Mouse (Mus musculus): ENCODE data around the gene Olfr1307. TPM values are rescaled to one million over a fixed set of nuclear protein-coding genes. Genes with fewer than 3 reads are reported as not detected.

The Olfr1307 gene
- 0.01 TPM in 2 replicates for polyA plus RNA-seq (2014; fragmentation: Nextera tagmentation; extraction: Ambion mirVana)

DNA sequence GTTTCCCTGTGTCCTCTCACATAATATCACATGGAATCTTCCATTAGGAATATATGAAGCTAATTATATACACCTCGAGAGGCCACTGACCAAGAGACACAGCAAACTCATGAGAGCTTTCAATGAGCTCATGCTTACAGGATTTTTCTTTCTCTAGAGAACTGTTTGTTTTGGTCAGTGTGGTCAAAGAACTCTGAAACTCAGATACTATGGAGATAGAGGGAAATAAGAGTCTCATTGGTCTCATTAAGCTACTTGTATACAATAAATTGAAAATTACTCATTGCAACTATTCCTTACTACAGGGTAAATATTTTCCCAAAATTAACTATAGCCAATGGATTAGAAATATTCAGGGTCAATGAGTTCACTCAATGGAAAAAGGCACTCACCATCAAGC is at the start of gene Olfr1307:
Gene Olfr1307 (minus strand): TSS at position 101 of the 400 bp plus-strand sequence.
- 76% methylated on average over 1 of the region's 1 CpGs for WGBS
- no peak for DNase-seq (ENCODE audit: low spot score)
- H3K27ac ChIP-seq (ENCODE audit: low read depth, low read length), result no peak within 1 kb of the TSS
- no peak for ATAC-seq (replicated peaks; ENCODE audit: low FRiP score)
- no peaks in the 10 kb centered on the region for H3K36me3 ChIP-seq (ENCODE audit: control insufficient read depth, insufficient read depth, low read length)
- H3K9ac ChIP-seq (ENCODE audit: low read length), result no peak within 1 kb of the TSS
- H3K27me3 ChIP-seq (ENCODE audit: control insufficient read depth, insufficient read depth, low read length), result no peaks in the 10 kb centered on the region
- no peaks in the 10 kb centered on the region for H3K4me1 ChIP-seq (replicated peaks; ENCODE audit: control insufficient read depth, insufficient read depth, low read length)
- H3K4me3 ChIP-seq (ENCODE audit: low read depth, low read length), result no peak within 1 kb of the TSS
- no peaks in the 10 kb centered on the region for H3K9me3 ChIP-seq (ENCODE audit: control insufficient read depth, low read length)
- no peak within 1 kb of the TSS for H3K4me2 ChIP-seq (ENCODE audit: low read depth, low read length, severe bottlenecking)

DNA sequence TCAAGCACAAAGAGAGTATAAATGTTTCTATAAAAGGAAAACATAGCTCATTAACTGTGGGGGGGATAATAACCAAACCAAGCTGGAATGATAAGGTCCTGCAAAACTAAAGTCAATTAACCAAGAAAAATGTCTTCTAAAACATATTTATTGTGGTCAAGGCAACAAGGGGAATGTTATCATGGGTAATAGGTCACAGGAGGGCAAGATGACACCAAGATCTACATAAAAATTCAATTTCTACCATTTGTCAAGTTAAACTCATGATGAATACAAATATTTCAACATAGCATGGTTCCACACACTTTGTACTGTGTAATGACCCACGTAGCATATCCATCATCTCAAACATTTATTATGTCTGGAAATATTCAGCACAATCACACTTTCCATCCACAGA is 40.9 kb upstream of the Olfr1307 start, which contains the start of gene Olfr1309:
Gene Olfr1309 (minus strand): TSS at position 101 of the 400 bp plus-strand sequence.
- H3K27ac ChIP-seq (ENCODE audit: low read depth, low read length), result no peak within 1 kb of the TSS
- no peaks in the 10 kb centered on the region for H3K4me1 ChIP-seq (replicated peaks; ENCODE audit: control insufficient read depth, insufficient read depth, low read length)
- no peak within 1 kb of the TSS for H3K4me3 ChIP-seq (ENCODE audit: low read depth, low read length)
- H3K4me2 ChIP-seq (ENCODE audit: low read depth, low read length, severe bottlenecking), result no peak within 1 kb of the TSS
- ATAC-seq (replicated peaks; ENCODE audit: low FRiP score) (no peak), DNase-seq (ENCODE audit: low spot score) (no peak)
- 78% methylated on average over 1 of the region's 1 CpGs for WGBS
- no peak within 1 kb of the TSS for H3K9ac ChIP-seq (ENCODE audit: low read length)
- H3K9me3 ChIP-seq (ENCODE audit: control insufficient read depth, low read length), result no peaks in the 10 kb centered on the region
- H3K27me3 ChIP-seq (ENCODE audit: control insufficient read depth, insufficient read depth, low read length), result no peaks in the 10 kb centered on the region
- no peaks in the 10 kb centered on the region for H3K36me3 ChIP-seq (ENCODE audit: control insufficient read depth, insufficient read depth, low read length)

DNA sequence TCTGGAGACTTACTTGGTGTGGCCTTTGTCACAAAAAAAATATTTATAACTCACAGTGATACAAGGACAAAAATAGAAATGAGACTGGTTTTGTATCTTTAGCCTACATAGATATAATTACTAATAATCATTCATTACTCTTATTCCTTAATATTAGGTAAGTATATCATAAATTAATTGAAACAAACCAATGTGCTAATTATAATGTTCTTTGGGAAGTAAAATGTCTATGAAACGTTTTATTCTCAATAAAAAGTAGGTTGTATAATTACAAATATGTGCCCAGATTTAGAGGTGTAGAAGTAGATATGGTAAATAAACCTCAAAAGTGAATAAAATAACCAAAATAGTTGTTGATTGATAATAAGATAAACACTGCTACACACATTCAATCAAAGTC is 15.6 kb upstream of the Olfr1307 start, which contains the start of gene Olfr1308:
Gene Olfr1308 (minus strand): TSS at position 101 of the 400 bp plus-strand sequence.
- H3K4me1 ChIP-seq (replicated peaks; ENCODE audit: control insufficient read depth, insufficient read depth, low read length), result no peaks in the 10 kb centered on the region
- H3K27me3 ChIP-seq (ENCODE audit: control insufficient read depth, insufficient read depth, low read length), result no peaks in the 10 kb centered on the region
- H3K27ac ChIP-seq (ENCODE audit: low read depth, low read length), result no peak within 1 kb of the TSS
- no peaks in the 10 kb centered on the region for H3K36me3 ChIP-seq (ENCODE audit: control insufficient read depth, insufficient read depth, low read length)
- H3K9me3 ChIP-seq (ENCODE audit: control insufficient read depth, low read length), result no peaks in the 10 kb centered on the region
- WGBS, result 56% methylated on average over 1 of the region's 1 CpGs
- no peak within 1 kb of the TSS for H3K9ac ChIP-seq (ENCODE audit: low read length)
- H3K4me2 ChIP-seq (ENCODE audit: low read depth, low read length, severe bottlenecking), result no peak within 1 kb of the TSS
- DNase-seq (ENCODE audit: low spot score) (no peak), ATAC-seq (replicated peaks; ENCODE audit: low FRiP score) (no peak)
- no peak within 1 kb of the TSS for H3K4me3 ChIP-seq (ENCODE audit: low read depth, low read length)

DNA sequence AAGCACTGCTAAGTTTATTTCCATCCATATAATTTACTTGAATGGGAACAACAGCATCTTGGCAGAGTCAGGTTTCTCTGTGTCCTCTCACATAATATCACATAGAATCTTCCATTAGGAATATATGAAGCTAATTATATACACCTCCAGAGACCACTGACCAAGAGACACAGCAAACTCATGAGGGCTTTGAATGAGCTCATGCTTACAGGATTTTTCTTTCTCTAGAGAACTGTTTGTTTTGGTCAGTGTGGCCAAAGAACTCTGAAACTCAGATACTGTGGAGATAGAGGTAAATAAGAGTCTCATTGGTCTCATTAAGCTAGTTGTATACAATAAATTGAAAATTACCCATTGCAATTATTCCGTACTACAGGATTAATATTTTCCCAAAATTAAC is 33.1 kb downstream of the Olfr1307 start, which contains the start of gene Olfr1306:
Gene Olfr1306 (minus strand): TSS at position 101 of the 400 bp plus-strand sequence.
- Histone ChIP-seq H3K4me1 (replicated peaks; ENCODE audit: control insufficient read depth, insufficient read depth, low read length) (no peaks in the 10 kb centered on the region), H3K27ac (ENCODE audit: low read depth, low read length) (no peak within 1 kb of the TSS), H3K36me3 (ENCODE audit: control insufficient read depth, insufficient read depth, low read length) (no peaks in the 10 kb centered on the region), H3K9ac (ENCODE audit: low read length) (no peak within 1 kb of the TSS), H3K27me3 (ENCODE audit: control insufficient read depth, insufficient read depth, low read length) (no peaks in the 10 kb centered on the region), H3K9me3 (ENCODE audit: control insufficient read depth, low read length) (no peaks in the 10 kb centered on the region), H3K4me2 (ENCODE audit: low read depth, low read length, severe bottlenecking) (no peak within 1 kb of the TSS), H3K4me3 (ENCODE audit: low read depth, low read length) (no peak within 1 kb of the TSS)
- DNase-seq (ENCODE audit: low spot score) (no peak), ATAC-seq (replicated peaks; ENCODE audit: low FRiP score) (no peak)
- WGBS, result 82% methylated on average over 1 of the region's 1 CpGs

Other genes with a start within 250 kb of the Olfr1307 start
- gene Olfr1301, start 198.4 kb downstream of the Olfr1307 start, polyA plus RNA-seq (2014; fragmentation: Nextera tagmentation; extraction: Ambion mirVana), result not detected in 2 replicates
- gene Olfr1302, start 172.0 kb downstream of the Olfr1307 start, polyA plus RNA-seq (2014; fragmentation: Nextera tagmentation; extraction: Ambion mirVana), result not detected in 2 replicates
- gene Olfr1303, start 129.1 kb downstream of the Olfr1307 start, polyA plus RNA-seq (2014; fragmentation: Nextera tagmentation; extraction: Ambion mirVana), result 0.20 TPM in 1 of 2 replicates, not detected in the other
- gene Olfr1305, start 72.3 kb downstream of the Olfr1307 start, polyA plus RNA-seq (2014; fragmentation: Nextera tagmentation; extraction: Ambion mirVana), result not detected in 2 replicates
- gene Olfr1306, start 33.2 kb downstream of the Olfr1307 start, polyA plus RNA-seq (2014; fragmentation: Nextera tagmentation; extraction: Ambion mirVana), result not detected in 2 replicates
- not detected in 2 replicates for gene Olfr1308, start 15.5 kb upstream of the Olfr1307 start, polyA plus RNA-seq (2014; fragmentation: Nextera tagmentation; extraction: Ambion mirVana)
- not detected in 2 replicates for gene Olfr1309, start 40.8 kb upstream of the Olfr1307 start, polyA plus RNA-seq (2014; fragmentation: Nextera tagmentation; extraction: Ambion mirVana)
- not detected in 2 replicates for gene Olfr1310, start 63.3 kb upstream of the Olfr1307 start, polyA plus RNA-seq (2014; fragmentation: Nextera tagmentation; extraction: Ambion mirVana)
- gene Olfr1311, start 75.0 kb upstream of the Olfr1307 start, polyA plus RNA-seq (2014; fragmentation: Nextera tagmentation; extraction: Ambion mirVana), result not detected in 2 replicates
- not detected in 2 replicates for gene Olfr1312, start 100.8 kb upstream of the Olfr1307 start, polyA plus RNA-seq (2014; fragmentation: Nextera tagmentation; extraction: Ambion mirVana)
- gene Olfr1313, start 128.4 kb upstream of the Olfr1307 start, polyA plus RNA-seq (2014; fragmentation: Nextera tagmentation; extraction: Ambion mirVana), result not detected in 2 replicates
- gene Olfr1314, start 147.3 kb upstream of the Olfr1307 start, polyA plus RNA-seq (2014; fragmentation: Nextera tagmentation; extraction: Ambion mirVana), result not detected in 2 replicates
- gene Olfr1315-ps1, start 166.0 kb upstream of the Olfr1307 start, polyA plus RNA-seq (2014; fragmentation: Nextera tagmentation; extraction: Ambion mirVana), result not detected in 2 replicates
- gene Olfr1316, start 185.5 kb upstream of the Olfr1307 start, polyA plus RNA-seq (2014; fragmentation: Nextera tagmentation; extraction: Ambion mirVana), result not detected in 2 replicates
- gene Olfr1317, start 190.9 kb upstream of the Olfr1307 start, polyA plus RNA-seq (2014; fragmentation: Nextera tagmentation; extraction: Ambion mirVana), result not detected in 2 replicates
- 0.08 TPM in 1 of 2 replicates, not detected in the other for gene Olfr1318, start 204.8 kb upstream of the Olfr1307 start, polyA plus RNA-seq (2014; fragmentation: Nextera tagmentation; extraction: Ambion mirVana)

All from forebrain, embryonic 11.5 days (tissue).